Mouse (Mus musculus): ENCODE results near the gene Gstm4. TPM values are rescaled to one million over a fixed set of nuclear protein-coding genes. Genes with fewer than 3 reads are reported as not detected.

The Gstm4 gene
- total and polyA plus RNA-seq, 3 experiments = 2.9 to 19.1 (median 7.0) TPM

DNA sequence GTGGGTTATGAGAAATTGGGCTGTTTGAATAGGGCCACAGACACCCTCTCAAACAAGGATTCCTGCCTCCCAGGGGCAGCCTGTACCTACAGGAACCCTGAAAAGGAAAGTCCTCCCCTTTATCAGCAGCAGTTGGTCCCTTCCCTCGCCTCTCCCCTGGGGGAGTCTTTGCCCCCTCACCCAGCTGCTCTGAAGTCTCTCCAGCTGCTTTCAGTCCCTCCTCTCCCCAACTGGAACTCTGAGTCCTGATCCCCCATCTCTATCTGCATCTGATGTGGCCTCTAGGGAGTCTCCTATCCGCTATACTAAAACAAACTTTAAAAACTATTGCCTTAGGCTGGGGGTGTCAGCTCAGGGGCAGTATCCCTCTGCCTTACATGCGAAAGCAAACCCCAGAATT, 42.6 kb upstream of the Gstm4 start:
- Histone ChIP-seq H3K9me3 (replicated peaks; ENCODE audit: low read length) (no peaks in the 10 kb centered on the region), H3K4me3 (replicated peaks in 1 of 3; ENCODE audit: low read depth in 2 of 3, low read length in 2 of 3, poor library complexity in 1 of 3) (peak overlapping the region; percentile 73 to 92 (median 91)), H3K27ac (ENCODE audit: insufficient read depth, low read depth) (no peak overlapping the region), H3K27me3 (replicated peaks) (no peaks in the 10 kb centered on the region), H3K4me1 (ENCODE audit: control insufficient read depth in 1 of 2, insufficient read depth in 2 of 2) (peaks cover 27 to 66% of the 10 kb centered on the region in 2 experiments), H3K9ac (ENCODE audit: insufficient read depth, low read depth) (peak overlapping the region; percentile 49), H3K36me3 (replicated peaks in 1 of 2; ENCODE audit: control insufficient read depth in 1 of 2, insufficient read depth in 1 of 2, low read length in 1 of 2) (peaks cover 0 to 26% of the 10 kb centered on the region in 2 experiments), H3K4me2 (ENCODE audit: insufficient read depth, low read depth, poor library complexity, severe bottlenecking) (peak overlapping the region; percentile 79; the same call in 1 of the 2 replicates), H3K79me2 (replicated peaks; ENCODE audit: control insufficient read depth, extremely low read depth, insufficient read depth, poor library complexity, severe bottlenecking) (peaks cover 40% of the 10 kb centered on the region)
- TF ChIP-seq RCOR1 (conservative IDR thresholded peaks at IDR 0.05; ENCODE audit: low read depth, low read length) (no peak), ZMIZ1 (IDR thresholded peaks at IDR 0.05; ENCODE audit: low read depth, low read length) (no peak), CHD2 (IDR thresholded peaks at IDR 0.05; ENCODE audit: low read length) (no peak), JUN (IDR thresholded peaks at IDR 0.05; ENCODE audit: insufficient read depth, low read depth, low read length) (no peak), GABPA (IDR thresholded peaks at IDR 0.05; ENCODE audit: insufficient replicate concordance, low read depth, low read length) (no peak), SMC3 (IDR thresholded peaks at IDR 0.05; ENCODE audit: low read depth, low read length) (no peak), JUND (conservative IDR thresholded peaks at IDR 0.05; ENCODE audit: low read depth, low read length) (no peak), KAT2A (IDR thresholded peaks at IDR 0.05; ENCODE audit: insufficient replicate concordance, low read length) (no peak), E2F4 (IDR thresholded peaks at IDR 0.05; ENCODE audit: insufficient replicate concordance, low read depth, low read length) (no peak), BHLHE40 (IDR thresholded peaks at IDR 0.05; ENCODE audit: low read depth, low read length) (no peak), MEF2A (IDR thresholded peaks at IDR 0.05; ENCODE audit: borderline replicate concordance, low read depth, low read length) (no peak), NRF1 (IDR thresholded peaks at IDR 0.05; ENCODE audit: low read depth, low read length) (no peak), ZKSCAN1 (IDR thresholded peaks at IDR 0.05; ENCODE audit: borderline replicate concordance, low read depth, low read length) (no peak), IRF4 (IDR thresholded peaks at IDR 0.05; ENCODE audit: low read depth, low read length) (no peak), NELFE (IDR thresholded peaks at IDR 0.05; ENCODE audit: low read depth, low read length) (no peak), MXI1 (IDR thresholded peaks at IDR 0.05; ENCODE audit: low read depth, low read length) (no peak), CTCF (conservative IDR thresholded peaks at IDR 0.05 in 1 of 2, IDR thresholded peaks at IDR 0.05 in 1 of 2; ENCODE audit: low read depth in 2 of 2, low read length in 2 of 2) (no peak), CHD1 (IDR thresholded peaks at IDR 0.05; ENCODE audit: low read depth, low read length) (no peak), EP300 (IDR thresholded peaks at IDR 0.05; ENCODE audit: low read length) (no peak)
- no peak for DNase-seq (ENCODE audit: extremely low read depth)
- dilution Hi-C loops (cut with MboI; ENCODE audit: extremely low pct_ligation_motif_present, extremely low pct_unique_long_range_greater_than_20kb, low sequenced_read_pairs) = no loop called here
- in situ Hi-C loops (cut with MboI; ENCODE audit: low pct_ligation_motif_present, low pct_unique_long_range_greater_than_20kb, low sequenced_read_pairs) = no loop called here

GRCm38 (mm10) chr3:108086470-108086979, 41.8 kb upstream of the Gstm4 start, which contains the start of gene Ampd2:
Gene Ampd2 (minus strand): TSS chr3:108086651.
- H3K9me3 ChIP-seq (replicated peaks; ENCODE audit: low read length) = no peaks in the 10 kb centered on the region
- H3K4me1 ChIP-seq (ENCODE audit: control insufficient read depth in 1 of 2, insufficient read depth in 2 of 2) = peaks cover 27 to 66% of the 10 kb centered on the region in 2 experiments
- peak within 1 kb of the TSS; percentile 73 to 92 (median 91) for H3K4me3 ChIP-seq (replicated peaks in 1 of 3; ENCODE audit: low read depth in 2 of 3, low read length in 2 of 3, poor library complexity in 1 of 3)
- peaks cover 0 to 34% of the 10 kb centered on the region in 2 experiments for H3K36me3 ChIP-seq (replicated peaks in 1 of 2; ENCODE audit: control insufficient read depth in 1 of 2, insufficient read depth in 1 of 2, low read length in 1 of 2)
- peak within 1 kb of the TSS; percentile 79 for H3K4me2 ChIP-seq (ENCODE audit: insufficient read depth, low read depth, poor library complexity, severe bottlenecking)
- in situ Hi-C loops (cut with MboI; ENCODE audit: low pct_ligation_motif_present, low pct_unique_long_range_greater_than_20kb, low sequenced_read_pairs) (no loop called here), dilution Hi-C loops (cut with MboI; ENCODE audit: extremely low pct_ligation_motif_present, extremely low pct_unique_long_range_greater_than_20kb, low sequenced_read_pairs) (no loop called here)
- H3K27me3 ChIP-seq (replicated peaks) = no peaks in the 10 kb centered on the region
- peaks cover 48% of the 10 kb centered on the region for H3K79me2 ChIP-seq (replicated peaks; ENCODE audit: control insufficient read depth, extremely low read depth, insufficient read depth, poor library complexity, severe bottlenecking)
- no peak within 1 kb of the TSS; the same call in 1 of the 2 replicates for H3K27ac ChIP-seq (ENCODE audit: insufficient read depth, low read depth)
- H3K9ac ChIP-seq (ENCODE audit: insufficient read depth, low read depth) = peak within 1 kb of the TSS; percentile 55
- DNase-seq (ENCODE audit: extremely low read depth) = peak; percentile 82
- TF ChIP-seq E2F4 (IDR thresholded peaks at IDR 0.05; ENCODE audit: insufficient replicate concordance, low read depth, low read length) (0 out of 2 replicates have a peak, but pooled peaks have one; percentile 53), MYC (IDR thresholded peaks at IDR 0.05; ENCODE audit: low read depth, low read length) (peak; percentile 99), POLR2A (IDR thresholded peaks at IDR 0.05; ENCODE audit: low read depth, low read length) (peak; percentile 95), ZC3H11A (IDR thresholded peaks at IDR 0.05; ENCODE audit: low read depth, low read length) (no peak), MAZ (IDR thresholded peaks at IDR 0.05; ENCODE audit: low read depth, low read length) (no peak), RAD21 (IDR thresholded peaks at IDR 0.05; ENCODE audit: low read depth, low read length) (no peak), POLR2AphosphoS2 (IDR thresholded peaks at IDR 0.05; ENCODE audit: low read depth, low read length) (peak; percentile 60; the same call in 1 of the 2 replicates), PAX5 (IDR thresholded peaks at IDR 0.05; ENCODE audit: low read length) (no peak), GABPA (IDR thresholded peaks at IDR 0.05; ENCODE audit: insufficient replicate concordance, low read depth, low read length) (no peak), ZKSCAN1 (IDR thresholded peaks at IDR 0.05; ENCODE audit: borderline replicate concordance, low read depth, low read length) (no peak), TBP (conservative IDR thresholded peaks at IDR 0.05; ENCODE audit: low read depth, low read length) (peak; percentile 63; the same call in 1 of the 2 replicates), SMC3 (IDR thresholded peaks at IDR 0.05; ENCODE audit: low read depth, low read length) (no peak), EP300 (IDR thresholded peaks at IDR 0.05; ENCODE audit: low read length) (no peak), BHLHE40 (IDR thresholded peaks at IDR 0.05; ENCODE audit: low read depth, low read length) (no peak), MAFK (IDR thresholded peaks at IDR 0.05; ENCODE audit: insufficient replicate concordance, low read length) (no peak), MXI1 (IDR thresholded peaks at IDR 0.05; ENCODE audit: low read depth, low read length) (peak; percentile 99), CTCF (conservative IDR thresholded peaks at IDR 0.05 in 1 of 2, IDR thresholded peaks at IDR 0.05 in 1 of 2; ENCODE audit: low read depth in 2 of 2, low read length in 2 of 2) (no peak), MAX (IDR thresholded peaks at IDR 0.05; ENCODE audit: low read length) (peak; percentile 97), IRF4 (IDR thresholded peaks at IDR 0.05; ENCODE audit: low read depth, low read length) (peak; percentile 86), ELF1 (IDR thresholded peaks at IDR 0.05; ENCODE audit: low read depth, low read length) (peak; percentile 51), ETS1 (conservative IDR thresholded peaks at IDR 0.05; ENCODE audit: low read depth, low read length) (0 out of 2 replicates have a peak, but pooled peaks have one; percentile 11)
